Mouse (Mus musculus) C2C12 (cell line): ENCODE measurements around the gene Myl7. TPM values are rescaled to one million over a fixed set of nuclear protein-coding genes. Genes with fewer than 3 reads are reported as not detected.

Source experiments
- H3K27me3 ChIP-seq: one replicate; pipeline ENCODE4 v1.6.1; 2011; ENCODE audit not compliant: control insufficient read depth, insufficient read depth, insufficient read length
- H3K36me3 ChIP-seq: one replicate; pipeline ENCODE4 v1.6.1; 2011; ENCODE audit not compliant: control insufficient read depth, insufficient read depth
- H3K4me3 ChIP-seq: one replicate; pipeline ENCODE4 v1.5.1; 2011; ENCODE audit warnings: mild to moderate bottlenecking, control low read depth; ENCODE audit not compliant: poor library complexity, insufficient read depth, severe bottlenecking
- H3K79me2 ChIP-seq: one replicate; pipeline ENCODE4 v1.6.1; 2011; ENCODE audit not compliant: control insufficient read depth, insufficient read depth
- H3K79me3 ChIP-seq: one replicate; pipeline ENCODE4 v1.6.1; 2011; ENCODE audit warnings: low read depth, control low read depth
- H3ac ChIP-seq: one replicate; pipeline ENCODE3; 2011; ENCODE audit warnings: low read depth; ENCODE audit not compliant: control insufficient read depth, insufficient read length
- CEBPB ChIP-seq: IDR thresholded peaks from one replicate; pipeline ENCODE4 v1.6.1; 2011; ENCODE audit warnings: low read depth, mild to moderate bottlenecking, control low read depth, moderate library complexity
- CTCF ChIP-seq: IDR thresholded peaks from one replicate; pipeline ENCODE4 v1.5.1; 2011; ENCODE audit not compliant: control insufficient read depth, insufficient read depth, insufficient read length
- FOSL1 ChIP-seq: IDR thresholded peaks from one replicate; pipeline ENCODE4 v1.8.0; 2011; ENCODE audit warnings: mild to moderate bottlenecking, low read length; ENCODE audit not compliant: poor library complexity, insufficient read depth, severe bottlenecking
- MAX ChIP-seq: IDR thresholded peaks from one replicate; pipeline ENCODE4 v1.6.1; 2011; ENCODE audit warnings: mild to moderate bottlenecking, control low read depth
- MYOD1 ChIP-seq: IDR thresholded peaks from one replicate; pipeline ENCODE4 v1.6.1; 2011; ENCODE audit warnings: low read depth; ENCODE audit not compliant: control insufficient read depth, insufficient read length
- MYOG ChIP-seq: IDR thresholded peaks from one replicate; pipeline ENCODE4 v1.6.1; 2011; ENCODE audit not compliant: control insufficient read depth, insufficient read length; ENCODE audit errors: extremely low read depth
- USF1 ChIP-seq: IDR thresholded peaks from one replicate; pipeline ENCODE4 v1.6.1; 2011; ENCODE audit warnings: low read depth, mild to moderate bottlenecking, control low read depth, moderate library complexity
- polyA plus RNA-seq: library from polyadenylated mRNA; unstranded; fragments of >200 nt; fragmentation: generic; extraction: Trizol; gene quantifications from one replicate; pipeline ENCODE4 v1.2.1, GENCODE M21; 2012; ENCODE audit warnings: missing spikeins

Myl7 gene
- polyA plus RNA-seq, 1 experiment = not detected

GRCm38 (mm10) chr11:5907096-5907495 is 8.5 kb upstream of the Myl7 start:
- H3K4me3 ChIP-seq = no peak overlapping the region
- no peaks in the 10 kb centered on the region for H3K79me2 ChIP-seq
- TF ChIP-seq CEBPB (no peak), CTCF (no peak), MYOG (no peak)
- H3K27me3 ChIP-seq = no peaks in the 10 kb centered on the region
- no peaks in the 10 kb centered on the region for H3K36me3 ChIP-seq
- no peak overlapping the region for H3ac ChIP-seq
- no peaks in the 10 kb centered on the region for H3K79me3 ChIP-seq

DNA sequence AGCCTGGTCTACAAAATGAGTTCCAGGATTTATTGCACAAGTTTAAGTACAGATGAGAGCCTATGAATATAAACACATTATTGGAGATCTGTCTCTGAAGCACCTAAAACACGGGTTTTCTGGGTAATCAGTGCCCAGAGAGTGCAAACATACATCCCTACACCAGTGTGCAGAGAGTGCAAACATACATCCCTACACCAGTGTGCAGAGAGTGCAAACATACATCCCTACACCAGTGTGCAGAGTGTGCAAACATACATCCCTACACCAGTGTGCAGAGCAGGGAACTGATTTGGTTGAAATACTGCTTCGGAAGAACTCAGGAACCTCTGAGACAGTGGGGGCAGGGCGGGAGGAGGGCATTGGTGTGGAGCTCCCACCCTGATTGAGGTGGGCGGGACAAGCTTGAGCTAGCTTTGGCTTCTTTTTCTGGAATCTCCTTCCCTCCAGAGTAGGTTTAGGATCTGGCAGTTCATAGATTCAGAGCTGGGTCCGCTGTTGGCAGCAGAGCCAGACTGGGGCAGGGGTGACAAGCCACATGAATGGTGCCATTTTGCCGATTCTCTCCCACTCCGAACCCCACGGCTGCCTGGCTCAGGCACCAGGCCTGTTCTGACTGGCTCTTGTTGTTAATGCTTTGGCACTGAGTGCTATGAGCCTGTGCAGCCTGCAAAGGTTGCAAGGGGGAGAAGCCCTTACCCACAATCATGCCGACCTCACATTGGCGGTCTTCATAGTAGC is 7.4 kb upstream of the Myl7 start:
- Histone ChIP-seq H3K79me3 (no peaks in the 10 kb centered on the region), H3K27me3 (no peaks in the 10 kb centered on the region), H3ac (no peak overlapping the region), H3K36me3 (no peaks in the 10 kb centered on the region), H3K4me3 (no peak overlapping the region), H3K79me2 (no peaks in the 10 kb centered on the region)
- TF ChIP-seq FOSL1 = no peak
- TF ChIP-seq USF1 = no peak
- no peak for TF ChIP-seq MYOD1
- TF ChIP-seq MAX = no peak
- no peak for TF ChIP-seq MYOG
- no peak for TF ChIP-seq CTCF
- TF ChIP-seq CEBPB = no peak

- TF ChIP-seq USF1 (no peak), CEBPB (no peak), MAX (no peak), MYOG (no peak), CTCF (no peak), FOSL1 (no peak), MYOD1 (no peak)
- H3K27me3 ChIP-seq = no peaks in the 10 kb centered on the region
- no peak overlapping the region for H3ac ChIP-seq
- H3K79me3 ChIP-seq = no peaks in the 10 kb centered on the region
- no peaks in the 10 kb centered on the region for H3K79me2 ChIP-seq
- no peak overlapping the region for H3K4me3 ChIP-seq
- no peaks in the 10 kb centered on the region for H3K36me3 ChIP-seq
Measured at GRCm38 (mm10) chr11:5904871-5905270, 6.3 kb upstream of the Myl7 start.

- Histone ChIP-seq H3K79me3 (no peaks in the 10 kb centered on the region), H3K4me3 (no peak overlapping the region), H3K79me2 (no peaks in the 10 kb centered on the region), H3K36me3 (no peaks in the 10 kb centered on the region), H3ac (no peak overlapping the region), H3K27me3 (no peaks in the 10 kb centered on the region)
- TF ChIP-seq MYOD1 (no peak), FOSL1 (no peak), MAX (no peak), USF1 (no peak), MYOG (no peak), CEBPB (no peak), CTCF (no peak)
Measured at GRCm38 (mm10) chr11:5904357-5904756, 5.8 kb upstream of the Myl7 start.

- no peak overlapping the region for H3K4me3 ChIP-seq
Measured at GRCm38 (mm10) chr11:5903844-5904243, 5.3 kb upstream of the Myl7 start.

GRCm38 (mm10) chr11:5902390-5902789 is 3.8 kb upstream of the Myl7 start:
- H3K4me3 ChIP-seq = no peak overlapping the region
- H3K36me3 ChIP-seq = no peaks in the 10 kb centered on the region
- no peak for TF ChIP-seq MAX
- H3K79me2 ChIP-seq = no peaks in the 10 kb centered on the region
- no peaks in the 10 kb centered on the region for H3K27me3 ChIP-seq
- no peak overlapping the region for H3ac ChIP-seq
- H3K79me3 ChIP-seq = no peaks in the 10 kb centered on the region

More at GRCm38 (mm10) chr11:5903844-5904243, 5.3 kb upstream of the Myl7 start:
- Histone ChIP-seq H3ac (no peak overlapping the region), H3K36me3 (no peaks in the 10 kb centered on the region), H3K79me2 (no peaks in the 10 kb centered on the region), H3K79me3 (no peaks in the 10 kb centered on the region), H3K27me3 (no peaks in the 10 kb centered on the region)
- TF ChIP-seq MYOD1 (no peak), FOSL1 (no peak), MYOG (no peak), MAX (no peak), CEBPB (no peak), CTCF (no peak), USF1 (no peak)
